Mouse (Mus musculus): ENCODE measurements around the gene Wdr46. TPM values are rescaled to one million over a fixed set of nuclear protein-coding genes. Genes with fewer than 3 reads are reported as not detected.

The Wdr46 gene
- polyA plus RNA-seq, 1 experiment from 2014 or later, result 67.0 TPM

GRCm38 (mm10) chr17:33940981-33941380, 521 bp downstream of the Wdr46 start:
- no peak for DNase-seq (ENCODE audit: low spot score)
- Histone ChIP-seq H3K4me3 (ENCODE audit: low read depth, low read length) (peak overlapping the region; percentile 91), H3K4me2 (peak overlapping the region; percentile 92), H3K9me3 (ENCODE audit: control insufficient read depth, low read length) (no peaks in the 10 kb centered on the region), H3K4me1 (replicated peaks; ENCODE audit: control insufficient read depth, insufficient read depth, low read length) (peaks cover 19% of the 10 kb centered on the region), H3K9ac (ENCODE audit: low read depth, low read length) (peak overlapping the region; percentile 83), H3K27ac (ENCODE audit: low read depth, low read length) (no peak overlapping the region), H3K36me3 (ENCODE audit: control insufficient read depth, insufficient read depth, low read length) (peaks cover 34% of the 10 kb centered on the region), H3K27me3 (replicated peaks; ENCODE audit: control insufficient read depth, insufficient read depth, low read length) (no peaks in the 10 kb centered on the region)
- WGBS, result 1% methylated on average over 26 of the region's 26 CpGs
- peak; percentile 7; the same call in 1 of the 2 replicates for ATAC-seq (replicated peaks; ENCODE audit: low FRiP score)

GRCm38 (mm10) chr17:33941381-33941780, 921 bp downstream of the Wdr46 start:
- Histone ChIP-seq H3K4me3 (ENCODE audit: low read depth, low read length) (peak overlapping the region; percentile 91), H3K4me2 (peak overlapping the region; percentile 92), H3K27me3 (replicated peaks; ENCODE audit: control insufficient read depth, insufficient read depth, low read length) (no peaks in the 10 kb centered on the region), H3K9me3 (ENCODE audit: control insufficient read depth, low read length) (no peaks in the 10 kb centered on the region), H3K27ac (ENCODE audit: low read depth, low read length) (no peak overlapping the region), H3K4me1 (replicated peaks; ENCODE audit: control insufficient read depth, insufficient read depth, low read length) (peaks cover 19% of the 10 kb centered on the region), H3K36me3 (ENCODE audit: control insufficient read depth, insufficient read depth, low read length) (peaks cover 34% of the 10 kb centered on the region), H3K9ac (ENCODE audit: low read depth, low read length) (peak overlapping the region; percentile 83)
- ATAC-seq (replicated peaks; ENCODE audit: low FRiP score) (no peak), DNase-seq (ENCODE audit: low spot score) (no peak)
- WGBS, result 45% methylated on average over 19 of the region's 19 CpGs

GRCm38 (mm10) chr17:33943454-33943853, 3.0 kb downstream of the Wdr46 start:
- ATAC-seq (replicated peaks; ENCODE audit: low FRiP score), result no peak
- H3K27me3 ChIP-seq (replicated peaks; ENCODE audit: control insufficient read depth, insufficient read depth, low read length), result no peaks in the 10 kb centered on the region
- peaks cover 18% of the 10 kb centered on the region for H3K4me1 ChIP-seq (replicated peaks; ENCODE audit: control insufficient read depth, insufficient read depth, low read length)
- no peak for DNase-seq (ENCODE audit: low spot score)
- H3K27ac ChIP-seq (ENCODE audit: low read depth, low read length), result no peak overlapping the region
- no peak overlapping the region for H3K4me2 ChIP-seq
- H3K4me3 ChIP-seq (ENCODE audit: low read depth, low read length), result no peak overlapping the region; the same call in 1 of the 2 replicates
- 92% methylated on average over 15 of the region's 15 CpGs for WGBS
- no peaks in the 10 kb centered on the region for H3K9me3 ChIP-seq (ENCODE audit: control insufficient read depth, low read length)
- H3K9ac ChIP-seq (ENCODE audit: low read depth, low read length), result no peak overlapping the region
- peaks cover 30% of the 10 kb centered on the region for H3K36me3 ChIP-seq (ENCODE audit: control insufficient read depth, insufficient read depth, low read length)

- ATAC-seq (replicated peaks; ENCODE audit: low FRiP score) (no peak), DNase-seq (ENCODE audit: low spot score) (no peak)
- Histone ChIP-seq H3K9me3 (ENCODE audit: control insufficient read depth, low read length) (no peaks in the 10 kb centered on the region), H3K4me2 (no peak overlapping the region; the same call in 1 of the 2 replicates), H3K27me3 (replicated peaks; ENCODE audit: control insufficient read depth, insufficient read depth, low read length) (no peaks in the 10 kb centered on the region), H3K4me3 (ENCODE audit: low read depth, low read length) (no peak overlapping the region), H3K9ac (ENCODE audit: low read depth, low read length) (no peak overlapping the region), H3K27ac (ENCODE audit: low read depth, low read length) (no peak overlapping the region), H3K36me3 (ENCODE audit: control insufficient read depth, insufficient read depth, low read length) (peaks cover 41% of the 10 kb centered on the region), H3K4me1 (replicated peaks; ENCODE audit: control insufficient read depth, insufficient read depth, low read length) (peaks cover 27% of the 10 kb centered on the region)
- WGBS, result 76% methylated on average over 10 of the region's 10 CpGs
Observed at GRCm38 (mm10) chr17:33947430-33948089, 7.1 kb downstream of the Wdr46 start.

- DNase-seq (ENCODE audit: low spot score) (no peak), ATAC-seq (replicated peaks; ENCODE audit: low FRiP score) (no peak)
- Histone ChIP-seq H3K4me2 (no peak overlapping the region), H3K36me3 (ENCODE audit: control insufficient read depth, insufficient read depth, low read length) (peaks cover 44% of the 10 kb centered on the region), H3K4me1 (replicated peaks; ENCODE audit: control insufficient read depth, insufficient read depth, low read length) (peaks cover 34% of the 10 kb centered on the region), H3K9me3 (ENCODE audit: control insufficient read depth, low read length) (no peaks in the 10 kb centered on the region), H3K27me3 (replicated peaks; ENCODE audit: control insufficient read depth, insufficient read depth, low read length) (no peaks in the 10 kb centered on the region), H3K4me3 (ENCODE audit: low read depth, low read length) (no peak overlapping the region), H3K27ac (ENCODE audit: low read depth, low read length) (no peak overlapping the region), H3K9ac (ENCODE audit: low read depth, low read length) (no peak overlapping the region)
- WGBS, result 88% methylated on average over 22 of the region's 22 CpGs
Observed at GRCm38 (mm10) chr17:33948090-33948904, 7.8 kb downstream of the Wdr46 start.

GRCm38 (mm10) chr17:33948905-33949537, 8.6 kb downstream of the Wdr46 start:
- no peak overlapping the region for H3K4me2 ChIP-seq
- no peak overlapping the region for H3K9ac ChIP-seq (ENCODE audit: low read depth, low read length)
- no peaks in the 10 kb centered on the region for H3K9me3 ChIP-seq (ENCODE audit: control insufficient read depth, low read length)
- DNase-seq (ENCODE audit: low spot score), result no peak
- no peak overlapping the region for H3K4me3 ChIP-seq (ENCODE audit: low read depth, low read length)
- no peak overlapping the region for H3K27ac ChIP-seq (ENCODE audit: low read depth, low read length)
- H3K36me3 ChIP-seq (ENCODE audit: control insufficient read depth, insufficient read depth, low read length), result peaks cover 44% of the 10 kb centered on the region
- ATAC-seq (replicated peaks; ENCODE audit: low FRiP score), result no peak
- H3K4me1 ChIP-seq (replicated peaks; ENCODE audit: control insufficient read depth, insufficient read depth, low read length), result peaks cover 42% of the 10 kb centered on the region
- H3K27me3 ChIP-seq (replicated peaks; ENCODE audit: control insufficient read depth, insufficient read depth, low read length), result no peaks in the 10 kb centered on the region
- 86% methylated on average over 19 of the region's 19 CpGs for WGBS

GRCm38 (mm10) chr17:33950131-33950625, 9.7 kb downstream of the Wdr46 start:
- 70% methylated on average over 10 of the region's 10 CpGs for WGBS
- peak overlapping the region; percentile 90 for H3K27ac ChIP-seq (ENCODE audit: low read depth, low read length)
- DNase-seq (ENCODE audit: low spot score) (no peak), ATAC-seq (replicated peaks; ENCODE audit: low FRiP score) (no peak)
- H3K4me1 ChIP-seq (replicated peaks; ENCODE audit: control insufficient read depth, insufficient read depth, low read length), result peaks cover 48% of the 10 kb centered on the region
- H3K9me3 ChIP-seq (ENCODE audit: control insufficient read depth, low read length), result no peaks in the 10 kb centered on the region
- peaks cover 41% of the 10 kb centered on the region for H3K36me3 ChIP-seq (ENCODE audit: control insufficient read depth, insufficient read depth, low read length)
- H3K4me3 ChIP-seq (ENCODE audit: low read depth, low read length), result peak overlapping the region; percentile 85
- no peaks in the 10 kb centered on the region for H3K27me3 ChIP-seq (replicated peaks; ENCODE audit: control insufficient read depth, insufficient read depth, low read length)
- H3K9ac ChIP-seq (ENCODE audit: low read depth, low read length), result peak overlapping the region; percentile 72
- peak overlapping the region; percentile 100 for H3K4me2 ChIP-seq

- Histone ChIP-seq H3K9me3 (ENCODE audit: control insufficient read depth, low read length) (no peaks in the 10 kb centered on the region), H3K36me3 (ENCODE audit: control insufficient read depth, insufficient read depth, low read length) (peaks cover 38% of the 10 kb centered on the region), H3K4me1 (replicated peaks; ENCODE audit: control insufficient read depth, insufficient read depth, low read length) (peaks cover 48% of the 10 kb centered on the region)
Observed at GRCm38 (mm10) chr17:33951021-33951946, 10.8 kb downstream of the Wdr46 start, which contains the start of gene B3galt4. Gene B3galt4, minus strand, starts transcription at chr17:33951488.

More at GRCm38 (mm10) chr17:33951021-33951946, 10.8 kb downstream of the Wdr46 start, which contains the start of gene B3galt4:
- ATAC-seq (replicated peaks; ENCODE audit: low FRiP score) (peak; percentile 80), DNase-seq (ENCODE audit: low spot score) (peak; percentile 92)
- peak within 1 kb of the TSS; percentile 97 for H3K9ac ChIP-seq (ENCODE audit: low read depth, low read length)
- H3K4me3 ChIP-seq (ENCODE audit: low read depth, low read length), result peak within 1 kb of the TSS; percentile 85
- no peaks in the 10 kb centered on the region for H3K27me3 ChIP-seq (replicated peaks; ENCODE audit: control insufficient read depth, insufficient read depth, low read length)
- WGBS, result under 1% methylated on average over 45 of the region's 45 CpGs
- H3K4me2 ChIP-seq, result peak within 1 kb of the TSS; percentile 100
- peak within 1 kb of the TSS; percentile 90 for H3K27ac ChIP-seq (ENCODE audit: low read depth, low read length)
